Mouse (Mus musculus): ENCODE results near the gene Cyp2j5.

Cyp2j5 gene

DNA sequence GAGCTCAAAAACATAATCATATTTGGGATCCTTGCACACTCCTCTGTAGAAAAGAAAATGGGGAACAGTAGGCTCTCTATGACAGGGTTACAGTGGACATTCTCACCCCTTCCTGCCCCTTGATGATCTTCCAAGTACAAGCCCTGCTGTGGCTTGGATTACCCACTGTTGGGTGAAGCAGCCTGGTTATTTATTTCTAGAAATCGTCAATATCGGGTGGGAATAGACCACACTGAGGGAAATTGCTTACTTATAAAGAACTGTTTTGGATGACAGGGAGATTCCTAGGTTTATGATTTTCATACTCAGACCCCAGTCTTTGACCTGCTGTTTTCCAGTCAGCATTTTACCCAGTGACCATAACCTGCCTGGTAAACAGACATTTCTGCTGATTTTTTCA lies at the start of gene Cyp2j5:
TSS of gene Cyp2j5 (minus strand) at position 164 of the 400 bp plus-strand sequence.
- no peak for DNase-seq (ENCODE audit: low read depth, low spot score)

GRCm38 (mm10) chr4:96705281-96705951 lies 41.5 kb upstream of the Cyp2j5 start:
- peak; percentile 21 for DNase-seq (ENCODE audit: low read depth, low spot score)

- DNase-seq (ENCODE audit: low read depth, low spot score), result no peak
These were observed 34.2 kb upstream of the Cyp2j5 start for GRCm38 (mm10) chr4:96698218-96698561.

DNA sequence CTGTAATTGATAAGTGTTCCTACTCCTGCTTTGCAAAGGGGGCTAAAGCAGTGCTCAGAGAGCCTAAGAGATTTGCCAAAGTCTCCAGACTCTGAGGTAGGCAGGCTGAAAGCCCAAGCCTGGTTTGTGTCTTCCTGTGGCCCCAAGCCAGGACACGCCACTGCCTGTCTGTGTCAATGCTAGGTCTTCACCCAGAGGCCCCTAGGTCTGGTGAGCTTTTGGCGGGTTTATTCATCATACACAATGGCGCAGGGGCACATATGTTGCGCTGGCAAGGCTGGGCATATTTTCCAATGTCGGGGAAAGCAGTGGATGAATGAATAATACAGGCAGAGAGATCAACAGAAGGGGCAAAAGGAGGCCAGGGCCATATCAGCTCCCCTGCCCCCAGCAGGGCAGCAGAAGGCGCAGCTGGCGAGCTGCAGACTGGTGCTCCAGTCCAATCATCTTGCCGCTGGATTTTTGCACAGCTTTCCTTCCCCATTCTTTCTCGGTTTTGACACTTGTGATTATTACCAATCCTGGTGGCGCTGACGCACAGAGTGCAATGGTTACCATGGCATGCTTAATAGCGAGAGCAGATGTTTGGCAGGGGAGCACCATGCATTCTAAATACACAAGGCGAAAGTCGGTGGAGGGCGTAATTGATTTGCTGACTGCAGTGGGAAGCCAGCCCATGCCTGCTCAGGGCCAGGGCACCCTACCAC lies 33.7 kb upstream of the Cyp2j5 start:
- DNase-seq (ENCODE audit: low read depth, low spot score), result peak; percentile 7

DNA sequence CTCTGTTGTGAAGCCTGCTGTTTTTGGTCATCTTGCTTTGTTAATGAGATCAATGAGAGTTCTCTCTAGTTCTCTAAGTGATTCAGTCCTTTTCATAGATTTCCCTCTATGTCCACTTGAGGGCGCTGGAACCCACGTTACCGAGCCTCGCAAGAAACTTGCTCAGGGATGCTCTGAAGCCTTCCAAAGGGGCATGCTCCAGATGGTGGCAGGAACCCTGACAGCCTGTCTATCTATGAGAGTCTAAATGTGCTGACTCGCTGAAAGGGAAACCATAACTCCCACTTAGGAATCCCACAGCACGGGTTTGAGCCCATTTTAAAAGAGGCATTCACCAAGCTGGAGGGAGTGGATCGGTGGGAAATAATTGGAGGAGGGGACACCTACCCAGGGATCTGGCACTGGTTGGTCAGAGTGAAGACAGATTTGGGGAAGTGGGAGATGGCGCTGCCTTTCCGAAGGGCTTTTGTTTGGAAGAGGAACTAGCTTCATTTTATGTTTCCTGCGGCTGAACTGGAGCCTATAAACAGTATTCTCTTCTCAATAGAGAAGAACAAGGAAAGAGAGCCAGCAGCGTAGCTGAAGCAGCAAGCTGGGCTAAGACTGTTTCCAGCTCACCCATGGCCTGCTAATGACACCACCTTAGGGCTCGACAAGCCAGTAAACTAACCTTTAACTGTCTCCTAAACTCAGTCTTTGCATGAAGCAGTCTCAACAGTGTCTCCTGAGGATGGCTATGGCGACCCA lies 32.8 kb upstream of the Cyp2j5 start:
- DNase-seq (ENCODE audit: low read depth, low spot score), result peak; percentile 64

- no peak for DNase-seq (ENCODE audit: low read depth, low spot score)
These were observed 23.4 kb upstream of the Cyp2j5 start for GRCm38 (mm10) chr4:96687358-96687803.

GRCm38 (mm10) chr4:96683474-96683873 lies 19.5 kb upstream of the Cyp2j5 start:
- DNase-seq (ENCODE audit: low read depth, low spot score), result peak; percentile 11

DNA sequence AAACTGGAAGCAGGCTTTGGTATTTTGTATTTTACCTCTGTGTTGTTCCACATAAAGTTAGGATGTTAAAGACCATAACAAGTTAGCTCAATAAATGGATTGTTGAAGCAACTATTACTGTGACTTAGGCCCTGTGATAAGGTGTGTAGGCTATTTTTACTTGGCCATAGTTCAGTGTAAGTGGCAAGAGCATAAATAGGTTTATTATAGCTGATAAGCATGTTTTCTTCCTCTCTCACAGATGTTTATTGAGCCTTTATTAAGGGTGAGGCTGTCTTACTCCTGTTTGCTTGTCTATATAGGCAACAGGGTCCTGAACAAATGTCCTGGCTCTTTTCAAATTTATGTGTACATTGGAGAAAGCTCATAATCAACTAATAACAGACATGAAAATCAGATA lies 17.0 kb upstream of the Cyp2j5 start:
- no peak for DNase-seq (ENCODE audit: low read depth, low spot score)

GRCm38 (mm10) chr4:96680233-96680632 lies 16.3 kb upstream of the Cyp2j5 start:
- DNase-seq (ENCODE audit: low read depth, low spot score), result peak; percentile 5

DNA sequence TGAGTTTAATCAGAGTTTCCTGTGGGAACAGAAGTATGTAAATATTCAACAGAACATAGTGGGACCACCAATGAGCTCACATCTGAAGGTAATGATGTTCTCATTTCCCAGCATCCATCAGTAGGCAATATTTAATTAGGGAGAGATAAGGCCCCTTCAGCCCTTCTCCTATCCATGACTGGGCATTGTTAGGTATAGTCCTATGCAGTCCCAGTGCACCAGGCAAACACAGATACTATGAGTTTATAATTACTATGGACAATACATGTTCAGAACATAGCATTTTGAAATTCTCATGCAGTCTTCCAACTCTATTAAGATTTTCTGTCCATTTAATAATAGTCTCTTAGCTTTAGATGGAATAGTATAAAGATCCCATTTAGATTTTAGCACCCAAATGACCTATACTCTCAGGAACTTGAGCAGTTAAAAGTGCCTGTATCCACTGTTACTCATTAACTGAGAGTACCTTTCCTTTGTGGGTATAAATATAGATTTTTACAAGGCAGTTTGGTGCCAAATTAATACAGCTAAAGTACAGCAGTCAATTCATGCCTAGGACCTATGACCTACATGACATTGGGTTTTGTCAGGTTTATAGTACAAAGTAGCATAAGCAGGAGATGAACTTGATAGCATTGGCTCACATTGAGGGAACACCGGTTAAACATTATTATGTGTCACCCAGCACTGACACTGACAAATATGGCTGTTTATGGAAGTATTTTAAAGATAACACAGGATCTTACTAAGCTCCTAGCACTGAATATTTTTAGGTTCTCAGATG lies 907 bp upstream of the Cyp2j5 start:
- no peak for DNase-seq (ENCODE audit: low read depth, low spot score)

GRCm38 (mm10) chr4:96635455-96635854 lies 28.5 kb downstream of the Cyp2j5 start:
- no peak for DNase-seq (ENCODE audit: low read depth, low spot score)

DNA sequence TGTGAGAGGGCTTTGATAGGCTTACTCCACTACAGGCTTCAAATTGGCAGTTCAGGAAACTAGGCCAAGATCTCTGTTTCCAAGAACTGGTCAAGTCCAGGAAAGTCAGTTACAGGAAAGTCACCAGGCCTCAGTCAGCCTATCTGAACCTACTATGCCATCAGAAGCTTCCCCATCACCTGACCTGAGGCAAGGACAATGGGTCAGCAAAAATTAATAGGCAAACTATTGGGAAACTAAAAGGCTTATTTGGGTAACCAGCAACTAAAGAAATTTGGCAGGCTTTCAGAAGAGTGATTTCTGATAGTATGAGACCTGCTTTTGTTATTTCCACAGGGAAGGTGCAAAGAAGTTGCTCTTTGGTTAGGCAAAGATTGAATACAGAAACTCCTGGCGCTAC lies 41.5 kb downstream of the Cyp2j5 start:
- no peak for DNase-seq (ENCODE audit: low read depth, low spot score)

GRCm38 (mm10) chr4:96591791-96592150 lies 72.2 kb downstream of the Cyp2j5 start:
- DNase-seq (ENCODE audit: low read depth, low spot score), result no peak

DNA sequence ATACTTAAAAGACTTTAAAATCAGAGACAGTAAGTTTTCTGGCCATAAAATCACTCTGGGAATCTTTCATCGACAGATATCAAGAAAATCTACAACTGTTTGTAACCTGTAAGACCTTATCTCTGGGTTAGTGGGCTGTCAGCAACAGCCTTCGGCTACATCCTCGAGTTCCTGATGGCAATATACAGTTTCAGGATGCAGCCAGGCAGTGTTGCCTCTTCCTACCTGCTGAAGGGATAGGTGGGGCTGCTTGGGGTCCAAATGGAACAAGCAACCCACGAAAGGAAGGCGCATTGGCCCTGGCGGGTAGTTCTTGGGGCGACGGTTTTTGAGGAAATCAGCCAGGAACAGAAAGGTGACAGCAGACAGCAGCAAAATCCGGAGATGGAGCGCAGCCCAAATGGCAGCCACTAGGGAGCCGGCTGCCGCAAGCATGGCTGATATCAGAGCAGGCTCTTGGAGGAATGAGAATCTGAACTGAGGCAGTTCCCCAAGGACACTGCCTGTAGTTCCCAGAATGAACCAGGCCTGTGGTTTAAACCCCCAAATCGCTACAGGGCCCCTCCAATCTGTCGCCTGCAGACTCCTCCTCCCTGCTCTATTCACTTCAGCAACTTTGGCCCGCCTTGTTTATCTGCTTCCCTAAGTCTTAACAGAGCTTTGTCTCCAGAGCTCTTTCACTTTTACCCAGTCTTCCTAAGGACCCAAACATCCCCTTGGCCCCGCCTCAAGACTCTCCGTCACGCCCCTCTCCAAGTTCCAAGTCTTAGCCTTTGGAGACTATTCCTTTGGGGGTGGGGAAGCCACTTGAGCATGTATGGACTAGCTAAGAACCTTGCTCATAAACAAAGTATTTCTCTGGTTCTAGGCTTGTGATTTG lies 72.8 kb downstream of the Cyp2j5 start, which contains the start of gene Cyp2j9:
TSS of gene Cyp2j9 (minus strand) at position 668 of the 880 bp plus-strand sequence.
- peak; percentile 89 for DNase-seq (ENCODE audit: low read depth, low spot score)

DNA sequence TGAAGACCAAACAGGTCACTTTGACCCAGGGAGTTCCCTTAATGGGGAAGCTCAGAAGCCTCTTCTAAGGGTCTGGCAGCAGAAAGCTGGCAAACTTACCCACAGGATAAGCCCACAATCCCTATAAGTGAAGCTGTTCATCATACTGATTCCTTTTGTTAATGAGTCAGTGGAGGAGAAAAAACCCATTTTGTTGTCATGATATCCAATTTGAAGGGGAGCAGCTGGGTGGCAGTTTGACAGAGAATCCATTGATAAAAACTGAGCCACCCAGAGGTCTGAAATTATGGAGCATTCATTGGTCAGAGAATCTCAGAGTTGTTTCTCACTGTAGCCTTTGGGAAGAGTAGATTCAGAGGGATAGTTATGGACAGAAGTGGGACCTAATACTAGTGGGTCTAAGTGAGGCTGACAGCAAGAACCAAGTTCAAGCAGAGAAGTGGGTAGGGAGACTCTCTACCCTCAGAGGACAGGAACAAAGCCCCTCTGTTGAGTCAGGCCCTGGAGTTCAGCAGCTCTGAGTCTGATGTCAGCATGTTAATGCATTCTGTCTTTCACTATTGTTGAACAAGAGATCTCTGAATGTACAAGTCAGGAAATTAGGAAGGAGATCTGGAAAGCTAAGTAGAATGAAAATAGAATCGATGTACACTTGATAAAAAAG lies 82.4 kb downstream of the Cyp2j5 start:
- no peak for DNase-seq (ENCODE audit: low read depth, low spot score)

- peak; percentile 11 for DNase-seq (ENCODE audit: low read depth, low spot score)
These were observed 83.6 kb downstream of the Cyp2j5 start for GRCm38 (mm10) chr4:96580351-96580750.

Data from R1 (cell line).